Mouse (Mus musculus): ENCODE results near the gene Dcst1. TPM values are rescaled to one million over a fixed set of nuclear protein-coding genes. Genes with fewer than 3 reads are reported as not detected.

The Dcst1 gene
- total RNA-seq, 1 experiment = 0.09 TPM

- TF ChIP-seq HCFC1 (IDR thresholded peaks at IDR 0.05; ENCODE audit: borderline replicate concordance, insufficient read depth, low read length) (no peak), MAFK (IDR thresholded peaks at IDR 0.05; ENCODE audit: insufficient read depth, low read depth, low read length) (no peak), ZNF384 (IDR thresholded peaks at IDR 0.05; ENCODE audit: low read depth, low read length) (no peak), CHD2 (IDR thresholded peaks at IDR 0.05; ENCODE audit: low read depth, low read length) (no peak), ZC3H11A (IDR thresholded peaks at IDR 0.05; ENCODE audit: borderline replicate concordance, low read depth, low read length) (no peak)
- H3K36me3 ChIP-seq (ENCODE audit: control insufficient read depth, insufficient read depth, low read length, poor library complexity, severe bottlenecking) = peaks cover 21% of the 10 kb centered on the region
Measured at GRCm38 (mm10) chr3:89343279-89343678, 21.8 kb downstream of the Dcst1 start.

DNA sequence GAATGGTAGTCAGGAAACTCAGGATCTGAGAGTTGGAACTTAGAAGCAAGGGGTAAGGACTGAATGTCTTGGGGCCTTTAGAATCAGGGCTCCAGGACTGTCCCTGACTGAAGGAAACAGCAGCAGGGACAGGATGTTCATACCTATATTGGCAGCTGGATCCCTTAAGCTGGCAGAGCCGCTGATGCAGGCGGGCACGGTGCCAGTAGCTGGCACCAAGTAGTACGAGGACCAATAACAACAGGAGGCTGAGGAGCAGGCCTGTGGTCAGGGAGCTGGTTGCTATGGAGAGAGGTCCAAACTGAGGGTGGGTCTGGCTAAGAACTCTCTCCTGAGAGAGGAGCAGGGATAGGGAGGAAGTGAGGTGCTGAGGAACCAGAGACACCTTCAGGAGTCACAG is 23.3 kb downstream of the Dcst1 start:
- Histone ChIP-seq H3K4me1 (ENCODE audit: control insufficient read depth in 2 of 2, insufficient read depth in 2 of 2, low read length in 2 of 2, poor library complexity in 1 of 2) (peaks cover 3 to 12% of the 10 kb centered on the region in 2 experiments; a peak in 3 of 4 replicates), H3K36me3 (ENCODE audit: control insufficient read depth, insufficient read depth, low read length, poor library complexity, severe bottlenecking) (peaks cover 21% of the 10 kb centered on the region), H3K4me3 (ENCODE audit: insufficient read depth in 1 of 2, low read depth in 1 of 2, low read length in 2 of 2, poor library complexity in 1 of 2, severe bottlenecking in 1 of 2) (no peak overlapping the region), H3K9ac (ENCODE audit: insufficient read depth, low read depth, low read length, poor library complexity, severe bottlenecking) (no peak overlapping the region), H3K9me3 (ENCODE audit: control insufficient read depth, insufficient read depth, low read depth, low read length) (no peaks in the 10 kb centered on the region), H3K27ac (ENCODE audit: insufficient read depth, low read depth, low read length, poor library complexity, severe bottlenecking) (no peak overlapping the region)
- DNase-seq (ENCODE audit: low read depth, low spot score) = no peak
- in situ Hi-C loops (cut with MboI; ENCODE audit: low sequenced_read_pairs in 2 of 2, unreplicated experiment in 2 of 2) = no loop called here
- TF ChIP-seq CHD2 (IDR thresholded peaks at IDR 0.05; ENCODE audit: low read depth, low read length) (no peak), HCFC1 (IDR thresholded peaks at IDR 0.05; ENCODE audit: borderline replicate concordance, insufficient read depth, low read length) (no peak), ZNF384 (IDR thresholded peaks at IDR 0.05; ENCODE audit: low read depth, low read length) (no peak), MAFK (IDR thresholded peaks at IDR 0.05; ENCODE audit: insufficient read depth, low read depth, low read length) (no peak), ZC3H11A (IDR thresholded peaks at IDR 0.05; ENCODE audit: borderline replicate concordance, low read depth, low read length) (no peak)

More at GRCm38 (mm10) chr3:89343279-89343678, 21.8 kb downstream of the Dcst1 start:
- no peak overlapping the region for H3K27ac ChIP-seq (ENCODE audit: insufficient read depth, low read depth, low read length, poor library complexity, severe bottlenecking)
- in situ Hi-C loops (cut with MboI; ENCODE audit: low sequenced_read_pairs in 2 of 2, unreplicated experiment in 2 of 2) = no loop called here
- DNase-seq (ENCODE audit: low read depth, low spot score) = no peak
- H3K9ac ChIP-seq (ENCODE audit: insufficient read depth, low read depth, low read length, poor library complexity, severe bottlenecking) = no peak overlapping the region
- H3K4me3 ChIP-seq (ENCODE audit: insufficient read depth in 1 of 2, low read depth in 1 of 2, low read length in 2 of 2, poor library complexity in 1 of 2, severe bottlenecking in 1 of 2) = no peak overlapping the region
- peaks cover 2 to 12% of the 10 kb centered on the region in 2 experiments; a peak in 3 of 4 replicates for H3K4me1 ChIP-seq (ENCODE audit: control insufficient read depth in 2 of 2, insufficient read depth in 2 of 2, low read length in 2 of 2, poor library complexity in 1 of 2)
- no peaks in the 10 kb centered on the region for H3K9me3 ChIP-seq (ENCODE audit: control insufficient read depth, insufficient read depth, low read depth, low read length)

- no peaks in the 10 kb centered on the region for H3K9me3 ChIP-seq (ENCODE audit: control insufficient read depth, insufficient read depth, low read depth, low read length)
- H3K27ac ChIP-seq (ENCODE audit: insufficient read depth, low read depth, low read length, poor library complexity, severe bottlenecking) = no peak overlapping the region
- DNase-seq (ENCODE audit: low read depth, low spot score) = peak; percentile 91
- no peak overlapping the region for H3K9ac ChIP-seq (ENCODE audit: insufficient read depth, low read depth, low read length, poor library complexity, severe bottlenecking)
- H3K4me1 ChIP-seq (ENCODE audit: control insufficient read depth in 2 of 2, insufficient read depth in 2 of 2, low read length in 2 of 2, poor library complexity in 1 of 2) = peaks cover 3 to 12% of the 10 kb centered on the region in 2 experiments; a peak in 3 of 4 replicates
- TF ChIP-seq ZC3H11A (IDR thresholded peaks at IDR 0.05; ENCODE audit: borderline replicate concordance, low read depth, low read length) (peak; percentile 66; the same call in 1 of the 2 replicates), HCFC1 (IDR thresholded peaks at IDR 0.05; ENCODE audit: borderline replicate concordance, insufficient read depth, low read length) (peak; percentile 44; the same call in 1 of the 2 replicates), MAFK (IDR thresholded peaks at IDR 0.05; ENCODE audit: insufficient read depth, low read depth, low read length) (no peak), CHD2 (IDR thresholded peaks at IDR 0.05; ENCODE audit: low read depth, low read length) (no peak), ZNF384 (IDR thresholded peaks at IDR 0.05; ENCODE audit: low read depth, low read length) (no peak)
- in situ Hi-C loops (cut with MboI; ENCODE audit: low sequenced_read_pairs in 2 of 2, unreplicated experiment in 2 of 2) = no loop called here
- peak overlapping the region; percentile 8 to 55; a peak in 3 of 4 replicates for H3K4me3 ChIP-seq (ENCODE audit: insufficient read depth in 1 of 2, low read depth in 1 of 2, low read length in 2 of 2, poor library complexity in 1 of 2, severe bottlenecking in 1 of 2)
- H3K36me3 ChIP-seq (ENCODE audit: control insufficient read depth, insufficient read depth, low read length, poor library complexity, severe bottlenecking) = peaks cover 21% of the 10 kb centered on the region
Measured at GRCm38 (mm10) chr3:89340465-89340864, 24.6 kb downstream of the Dcst1 start.

- Histone ChIP-seq H3K9me3 (ENCODE audit: control insufficient read depth, insufficient read depth, low read depth, low read length) (no peaks in the 10 kb centered on the region), H3K9ac (ENCODE audit: insufficient read depth, low read depth, low read length, poor library complexity, severe bottlenecking) (no peak overlapping the region), H3K27ac (ENCODE audit: insufficient read depth, low read depth, low read length, poor library complexity, severe bottlenecking) (no peak overlapping the region), H3K4me3 (ENCODE audit: insufficient read depth in 1 of 2, low read depth in 1 of 2, low read length in 2 of 2, poor library complexity in 1 of 2, severe bottlenecking in 1 of 2) (no peak overlapping the region), H3K4me1 (ENCODE audit: control insufficient read depth in 2 of 2, insufficient read depth in 2 of 2, low read length in 2 of 2, poor library complexity in 1 of 2) (peaks cover 3 to 12% of the 10 kb centered on the region in 2 experiments; a peak in 3 of 4 replicates), H3K36me3 (ENCODE audit: control insufficient read depth, insufficient read depth, low read length, poor library complexity, severe bottlenecking) (peaks cover 19% of the 10 kb centered on the region)
- DNase-seq (ENCODE audit: low read depth, low spot score) = peak; percentile 89
- TF ChIP-seq CHD2 (IDR thresholded peaks at IDR 0.05; ENCODE audit: low read depth, low read length) (no peak), MAFK (IDR thresholded peaks at IDR 0.05; ENCODE audit: insufficient read depth, low read depth, low read length) (no peak), ZNF384 (IDR thresholded peaks at IDR 0.05; ENCODE audit: low read depth, low read length) (no peak), HCFC1 (IDR thresholded peaks at IDR 0.05; ENCODE audit: borderline replicate concordance, insufficient read depth, low read length) (no peak), ZC3H11A (IDR thresholded peaks at IDR 0.05; ENCODE audit: borderline replicate concordance, low read depth, low read length) (no peak)
- in situ Hi-C loops (cut with MboI; ENCODE audit: low sequenced_read_pairs in 2 of 2, unreplicated experiment in 2 of 2) = no loop called here
Measured at GRCm38 (mm10) chr3:89339416-89339815, 25.6 kb downstream of the Dcst1 start.
